Mouse (Mus musculus) forebrain, embryonic 12.5 days (tissue): ENCODE data around the gene Nipsnap1. TPM values are rescaled to one million over a fixed set of nuclear protein-coding genes. Genes with fewer than 3 reads are reported as not detected.

Source experiments
- ATAC-seq: fragments of 200-750 bp; cut with Nextera tagmentation; 2 replicates; pipeline ENCODE4 v1.8.0; 2017; ENCODE audit warnings: moderate TSS enrichment; ENCODE audit not compliant: low FRiP score
- H3K27ac ChIP-seq: fragments of 300-500 bp; sonication (generic); 2 replicates; pipeline ENCODE4 v1.5.1; 2016; ENCODE audit warnings: mild to moderate bottlenecking
- H3K27me3 ChIP-seq: fragments of 300-500 bp; sonication (generic); 2 replicates; pipeline ENCODE4 v1.6.1; 2016; ENCODE audit warnings: mild to moderate bottlenecking
- H3K36me3 ChIP-seq: fragments of 300-500 bp; sonication (generic); replicated peaks from 2 replicates; pipeline ENCODE4 v1.6.1; 2016; ENCODE audit warnings: mild to moderate bottlenecking
- H3K4me1 ChIP-seq: fragments of 300-500 bp; sonication (generic); 2 replicates; pipeline ENCODE4 v1.6.1; 2016
- H3K4me2 ChIP-seq: fragments of 300-500 bp; sonication (generic); 2 replicates; pipeline ENCODE4 v1.6.1; 2016; ENCODE audit warnings: mild to moderate bottlenecking, moderate library complexity
- H3K4me3 ChIP-seq: fragments of 300-500 bp; sonication (generic); replicated peaks from 2 replicates; pipeline ENCODE4 v1.5.1; 2016; ENCODE audit warnings: mild to moderate bottlenecking
- H3K9ac ChIP-seq: fragments of 300-500 bp; sonication (generic); 2 replicates; pipeline ENCODE4 v1.6.1; 2016; ENCODE audit warnings: mild to moderate bottlenecking
- H3K9me3 ChIP-seq: fragments of 300-500 bp; sonication (generic); 2 replicates; pipeline ENCODE4 v1.6.1; 2016
- WGBS: fragments of 180-500 bp; shearing (Covaris S2); methylation state at CpG from one replicate; pipeline ENCODE4 v1.1.7; 2016; 5-methylcytosine and 5-hydroxymethylcytosine counted together
- polyA plus RNA-seq: library from polyadenylated mRNA; unstranded; fragments of >200 nt; fragmentation: Nextera tagmentation; extraction: Ambion mirVana; gene quantifications from 2 replicates; pipeline ENCODE4 v1.2.1, GENCODE M21; 2016

The Nipsnap1 gene
- polyA plus RNA-seq: 95.5 and 99.9 TPM in 2 replicates

- Histone ChIP-seq H3K4me2 (peak within 1 kb of the TSS; percentile 86), H3K9me3 (no peaks in the 10 kb centered on the region), H3K9ac (peak within 1 kb of the TSS; percentile 86), H3K27me3 (no peaks in the 10 kb centered on the region), H3K4me1 (peaks cover 14% of the 10 kb centered on the region), H3K4me3 (peak within 1 kb of the TSS; percentile 78), H3K27ac (peak within 1 kb of the TSS; percentile 69; the same call in 1 of the 2 replicates), H3K36me3 (peaks cover 8% of the 10 kb centered on the region)
- ATAC-seq: peak; percentile 95
- under 1% methylated on average over 30 of the region's 30 CpGs for WGBS
Observed at GRCm38 (mm10) chr11:4873755-4874475, at the start of gene Nipsnap1. TSS of gene Nipsnap1 (plus strand) at chr11:4873951.

DNA sequence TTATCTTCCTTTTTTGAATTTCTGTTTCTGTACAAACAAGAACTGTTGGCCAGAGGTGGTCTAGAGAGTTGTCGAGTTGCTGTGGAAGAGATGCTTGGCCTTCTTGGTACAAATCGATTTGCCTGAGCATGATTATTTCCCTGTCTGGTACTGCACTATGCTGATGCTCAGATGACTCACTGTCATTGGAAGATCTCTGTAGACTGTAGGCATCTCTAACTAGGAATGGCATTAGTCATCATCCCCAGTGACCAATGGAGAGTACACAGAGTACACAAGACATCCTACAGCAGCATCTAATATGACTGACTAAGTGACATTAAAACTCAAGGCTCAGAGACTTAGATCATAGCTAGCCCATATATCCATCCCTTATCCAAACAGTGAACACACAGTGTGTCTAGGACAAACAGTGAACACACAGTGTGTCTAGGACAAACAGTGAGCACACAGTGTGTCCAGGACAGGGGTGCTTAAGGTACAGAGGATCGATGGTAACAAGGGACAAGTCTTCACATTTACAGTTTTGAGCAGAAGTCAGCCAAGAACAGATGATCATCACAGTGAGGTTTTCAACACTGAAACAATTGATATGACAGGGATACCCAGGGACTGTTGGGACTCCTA, 47.5 kb upstream of the Nipsnap1 start:
- no peak overlapping the region for H3K4me2 ChIP-seq
- ATAC-seq: no peak
- no peak overlapping the region for H3K27ac ChIP-seq
- whole genome bisulfite sequencing: 95% methylated on average over 3 of the region's 3 CpGs
- H3K36me3 ChIP-seq: no peaks in the 10 kb centered on the region
- no peak overlapping the region for H3K9ac ChIP-seq
- H3K27me3 ChIP-seq: no peaks in the 10 kb centered on the region
- 0 out of 2 replicates have a peak, but pooled peaks cover 2% of the 10 kb centered on the region for H3K4me1 ChIP-seq
- no peaks in the 10 kb centered on the region for H3K9me3 ChIP-seq
- no peak overlapping the region for H3K4me3 ChIP-seq

DNA sequence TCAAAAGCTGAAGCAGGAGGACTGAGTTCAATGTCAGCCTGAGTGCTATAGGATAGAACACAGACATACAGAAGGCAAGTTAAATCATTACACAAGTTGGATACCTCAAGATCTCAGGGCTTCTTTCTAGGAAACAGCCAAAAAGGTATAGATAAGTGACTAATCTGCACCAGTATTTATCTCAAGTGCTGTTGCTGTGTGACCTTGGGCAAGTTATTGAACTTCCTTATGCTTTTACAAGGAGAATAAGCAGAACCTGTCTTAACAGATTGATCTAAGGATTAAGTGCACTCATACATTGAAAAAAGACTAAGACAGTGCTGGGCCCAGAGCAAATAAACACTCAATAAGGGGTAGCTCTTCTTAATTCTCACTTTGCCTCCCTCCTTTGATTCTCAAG, 46.4 kb upstream of the Nipsnap1 start:
- no peak for ATAC-seq
- Histone ChIP-seq H3K9me3 (no peaks in the 10 kb centered on the region), H3K27me3 (no peaks in the 10 kb centered on the region), H3K9ac (no peak overlapping the region), H3K27ac (no peak overlapping the region), H3K4me2 (no peak overlapping the region), H3K4me3 (no peak overlapping the region), H3K36me3 (no peaks in the 10 kb centered on the region), H3K4me1 (no peaks in the 10 kb centered on the region)

GRCm38 (mm10) chr11:4827916-4828315, 45.8 kb upstream of the Nipsnap1 start:
- H3K36me3 ChIP-seq: no peaks in the 10 kb centered on the region
- 88% methylated on average over 2 of the region's 2 CpGs for WGBS
- ATAC-seq: no peak
- H3K27ac ChIP-seq: no peak overlapping the region
- no peak overlapping the region for H3K4me2 ChIP-seq
- no peak overlapping the region for H3K9ac ChIP-seq
- H3K9me3 ChIP-seq: no peaks in the 10 kb centered on the region
- H3K27me3 ChIP-seq: no peaks in the 10 kb centered on the region
- no peak overlapping the region for H3K4me3 ChIP-seq
- H3K4me1 ChIP-seq: no peaks in the 10 kb centered on the region

DNA sequence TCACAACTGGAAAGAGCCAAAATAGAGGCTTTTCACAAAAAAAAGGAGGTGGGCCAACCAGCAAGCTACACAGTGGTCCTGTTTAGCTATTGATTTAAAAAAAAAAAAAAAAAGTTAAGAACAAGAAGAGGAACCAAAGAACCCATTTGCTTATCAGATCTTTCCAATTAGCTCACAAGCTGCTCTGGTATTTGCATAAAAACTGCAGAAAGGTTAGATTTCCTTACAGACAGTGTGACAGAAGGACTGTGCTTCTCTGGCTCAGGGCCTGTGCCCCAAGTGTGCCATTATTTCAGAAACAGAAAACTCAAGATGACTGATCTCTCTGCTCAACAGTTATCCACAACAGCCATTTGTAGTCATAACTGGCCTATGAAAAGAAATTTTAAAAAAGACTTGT, 42.7 kb upstream of the Nipsnap1 start:
- ATAC-seq: no peak
- no peak overlapping the region for H3K4me2 ChIP-seq
- H3K4me3 ChIP-seq: no peak overlapping the region
- H3K27ac ChIP-seq: no peak overlapping the region
- H3K9ac ChIP-seq: no peak overlapping the region
- no peaks in the 10 kb centered on the region for H3K27me3 ChIP-seq
- H3K36me3 ChIP-seq: no peaks in the 10 kb centered on the region
- H3K4me1 ChIP-seq: no peaks in the 10 kb centered on the region
- no peaks in the 10 kb centered on the region for H3K9me3 ChIP-seq

DNA sequence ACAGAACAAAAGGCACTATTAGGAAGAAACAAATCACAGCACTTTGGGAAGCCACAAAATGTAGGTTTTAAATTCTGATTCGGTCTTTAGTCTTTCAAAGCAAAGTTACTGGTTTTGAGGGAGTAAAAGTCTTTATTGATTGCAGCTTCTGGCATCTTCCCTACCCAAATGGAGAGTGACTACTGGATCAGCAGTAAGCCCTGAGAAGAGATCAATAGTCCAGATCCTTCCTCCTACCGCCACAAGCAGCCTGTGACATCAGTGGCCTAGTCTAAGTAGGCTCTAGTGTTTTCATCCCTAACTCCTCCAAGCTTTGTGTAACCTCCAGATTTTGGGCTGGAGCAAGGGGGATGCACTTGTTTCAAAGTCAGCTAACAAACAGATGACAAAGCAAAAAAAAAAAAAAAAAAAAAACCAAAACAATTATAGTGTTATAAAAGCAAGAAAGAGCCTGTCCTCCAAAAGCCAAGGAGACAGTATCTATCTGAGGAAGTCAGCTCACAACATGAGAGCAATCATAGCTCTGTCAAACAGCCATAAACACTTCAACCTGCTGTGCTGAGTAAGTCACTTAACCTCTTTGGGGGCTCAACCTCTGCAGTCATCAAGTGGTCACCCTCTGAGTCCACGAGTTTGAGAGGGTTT, 40.3 kb upstream of the Nipsnap1 start:
- Histone ChIP-seq H3K4me1 (no peaks in the 10 kb centered on the region), H3K36me3 (no peaks in the 10 kb centered on the region), H3K9me3 (no peaks in the 10 kb centered on the region), H3K27ac (no peak overlapping the region), H3K4me3 (no peak overlapping the region), H3K4me2 (no peak overlapping the region), H3K9ac (no peak overlapping the region), H3K27me3 (no peaks in the 10 kb centered on the region)
- 77% methylated on average over 3 of the region's 3 CpGs for WGBS
- no peak for ATAC-seq

DNA sequence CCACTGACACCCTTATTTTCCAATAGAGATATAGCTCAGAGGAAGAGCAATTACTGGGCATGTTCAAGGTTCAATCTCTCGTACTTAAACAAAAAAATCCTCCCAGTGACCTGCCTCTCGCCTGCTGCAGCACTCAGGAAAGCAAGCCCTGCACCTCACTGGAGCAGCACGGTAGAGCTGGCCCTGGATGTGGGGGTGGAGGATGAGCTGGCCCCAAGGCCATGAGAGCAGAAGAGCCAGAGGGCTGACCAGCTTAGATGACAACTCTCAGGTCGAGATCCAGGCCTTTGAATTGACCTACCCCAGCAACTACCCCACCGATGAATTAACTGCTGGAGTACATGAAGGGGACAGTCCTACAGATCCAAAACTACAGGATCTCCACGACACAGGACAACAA, 38.3 kb upstream of the Nipsnap1 start:
- Histone ChIP-seq H3K4me3 (no peak overlapping the region), H3K4me1 (no peaks in the 10 kb centered on the region), H3K4me2 (no peak overlapping the region), H3K9me3 (no peaks in the 10 kb centered on the region), H3K36me3 (no peaks in the 10 kb centered on the region), H3K27me3 (no peaks in the 10 kb centered on the region), H3K9ac (no peak overlapping the region), H3K27ac (no peak overlapping the region)
- WGBS: 84% methylated on average over 6 of the region's 6 CpGs
- ATAC-seq: no peak

DNA sequence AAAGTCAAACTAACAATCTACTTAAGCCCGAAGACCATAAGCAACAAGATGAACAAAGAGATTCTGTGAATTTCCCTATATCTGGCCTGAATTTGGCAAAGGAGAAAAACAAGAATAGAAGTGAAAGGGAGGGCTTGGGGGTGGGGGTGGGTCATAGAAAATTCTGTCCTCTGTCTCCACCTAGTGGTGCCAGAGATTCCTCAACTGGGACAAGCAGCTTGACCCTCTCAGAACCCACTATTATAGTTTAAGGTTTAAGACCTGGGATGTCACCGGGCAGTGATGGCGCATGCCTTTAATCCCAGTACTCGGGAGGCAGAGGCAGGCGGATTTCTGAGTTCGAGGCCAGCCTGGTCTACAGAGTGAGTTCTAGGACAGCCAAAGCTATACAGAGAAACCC, 37.0 kb upstream of the Nipsnap1 start:
- Histone ChIP-seq H3K4me3 (no peak overlapping the region), H3K9me3 (no peaks in the 10 kb centered on the region), H3K36me3 (no peaks in the 10 kb centered on the region), H3K4me1 (no peaks in the 10 kb centered on the region), H3K27me3 (no peaks in the 10 kb centered on the region), H3K9ac (no peak overlapping the region), H3K27ac (no peak overlapping the region), H3K4me2 (no peak overlapping the region)
- 70% methylated on average over 6 of the region's 6 CpGs for WGBS
- no peak for ATAC-seq

- Histone ChIP-seq H3K4me1 (no peaks in the 10 kb centered on the region), H3K27ac (no peak overlapping the region), H3K4me3 (no peak overlapping the region), H3K36me3 (no peaks in the 10 kb centered on the region), H3K9me3 (no peaks in the 10 kb centered on the region), H3K9ac (no peak overlapping the region), H3K4me2 (no peak overlapping the region), H3K27me3 (no peaks in the 10 kb centered on the region)
- no peak for ATAC-seq
- WGBS: 83% methylated on average over 5 of the region's 5 CpGs
Observed at GRCm38 (mm10) chr11:4837342-4837741, 36.4 kb upstream of the Nipsnap1 start.

DNA sequence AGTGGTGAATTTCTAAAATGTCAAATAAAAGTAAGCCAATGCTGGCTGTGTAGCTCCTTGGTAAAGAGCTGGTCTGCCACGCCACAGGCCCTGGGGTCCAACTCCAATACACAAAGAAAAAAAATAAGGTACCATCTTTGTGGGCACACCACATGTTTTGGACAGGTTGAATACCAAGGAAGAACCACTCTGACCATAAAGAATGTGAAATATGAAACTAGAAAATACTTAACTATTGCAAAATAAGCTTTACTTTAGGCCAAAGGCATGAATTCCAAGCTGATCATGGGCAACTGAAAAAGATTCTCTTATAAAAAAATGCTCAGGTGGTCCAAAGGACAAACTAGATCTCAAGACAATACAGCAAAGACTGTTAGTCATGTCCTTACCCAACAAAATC, 35.5 kb upstream of the Nipsnap1 start:
- H3K4me2 ChIP-seq: no peak overlapping the region
- ATAC-seq: no peak
- H3K27ac ChIP-seq: no peak overlapping the region
- H3K36me3 ChIP-seq: no peaks in the 10 kb centered on the region
- H3K9ac ChIP-seq: no peak overlapping the region
- H3K4me3 ChIP-seq: no peak overlapping the region
- H3K27me3 ChIP-seq: no peaks in the 10 kb centered on the region
- WGBS: 89% methylated on average over 1 of the region's 1 CpGs
- no peaks in the 10 kb centered on the region for H3K4me1 ChIP-seq
- H3K9me3 ChIP-seq: no peaks in the 10 kb centered on the region

DNA sequence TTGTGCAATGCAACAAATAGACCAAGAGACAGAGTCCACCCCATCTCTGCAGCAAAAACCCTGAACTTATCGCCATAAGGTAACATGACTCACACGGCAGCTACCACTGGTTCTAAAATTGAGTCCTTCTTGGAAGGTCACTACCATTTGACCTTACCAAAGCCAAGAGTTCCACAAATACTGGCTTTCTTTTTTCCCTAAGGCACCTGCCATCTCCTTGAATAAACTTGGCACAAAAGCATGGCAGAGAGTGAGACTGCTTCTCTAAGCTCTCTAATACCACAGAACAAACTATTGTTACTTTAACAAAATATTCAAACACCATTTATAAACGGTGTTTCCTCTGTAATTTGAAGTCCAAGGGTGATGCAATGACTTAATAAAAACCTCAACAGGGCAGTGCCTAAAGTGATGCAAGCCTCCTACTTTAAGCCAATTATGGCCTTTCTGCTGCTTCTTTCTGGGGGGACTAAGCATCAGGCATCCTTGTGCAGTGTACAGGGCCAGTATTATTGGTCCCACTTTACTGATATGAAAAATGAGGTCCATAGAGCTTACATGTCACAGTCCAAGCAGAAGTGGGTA, 32.7 kb upstream of the Nipsnap1 start:
- no peak overlapping the region for H3K27ac ChIP-seq
- H3K4me3 ChIP-seq: no peak overlapping the region
- no peak overlapping the region for H3K4me2 ChIP-seq
- no peaks in the 10 kb centered on the region for H3K4me1 ChIP-seq
- no peak overlapping the region for H3K9ac ChIP-seq
- H3K27me3 ChIP-seq: no peaks in the 10 kb centered on the region
- no peaks in the 10 kb centered on the region for H3K9me3 ChIP-seq
- no peak for ATAC-seq
- WGBS: 90% methylated on average over 3 of the region's 3 CpGs
- no peaks in the 10 kb centered on the region for H3K36me3 ChIP-seq

- no peaks in the 10 kb centered on the region for H3K9me3 ChIP-seq
- ATAC-seq: peak; percentile 72
- H3K36me3 ChIP-seq: no peaks in the 10 kb centered on the region
- peak overlapping the region; percentile 91 for H3K4me3 ChIP-seq
- H3K4me2 ChIP-seq: peak overlapping the region; percentile 77
- no peaks in the 10 kb centered on the region for H3K27me3 ChIP-seq
- WGBS: 1% methylated on average over 50 of the region's 50 CpGs
- peak overlapping the region; percentile 71 for H3K27ac ChIP-seq
- H3K9ac ChIP-seq: peak overlapping the region; percentile 92
- peaks cover 20% of the 10 kb centered on the region for H3K4me1 ChIP-seq
Observed at GRCm38 (mm10) chr11:4848483-4849248, 25.1 kb upstream of the Nipsnap1 start.
